Mouse (Mus musculus) forebrain, embryonic 15.5 days (tissue): Measurements from ENCODE around the gene Fibp. TPM values are rescaled to one million over a fixed set of nuclear protein-coding genes. Genes with fewer than 3 reads are reported as not detected.

ENCODE experiments used
- ATAC-seq: fragments of 200-750 bp; cut with Nextera tagmentation; replicated peaks from 2 replicates; pipeline ENCODE4 v1.8.0; 2017; ENCODE audit warnings: mild to moderate bottlenecking, moderate TSS enrichment, moderate library complexity
- H3K27ac ChIP-seq: fragments of 300-500 bp; sonication (generic); replicated peaks from 2 replicates; pipeline ENCODE4 v1.5.1; 2015; ENCODE audit warnings: mild to moderate bottlenecking, inconsistent platforms
- H3K27me3 ChIP-seq: fragments of 300-500 bp; sonication (generic); 2 replicates; pipeline ENCODE4 v1.6.1; 2015; ENCODE audit warnings: inconsistent platforms
- H3K36me3 ChIP-seq: fragments of 300-500 bp; sonication (generic); 2 replicates; pipeline ENCODE4 v1.6.1; 2015; ENCODE audit warnings: mild to moderate bottlenecking, inconsistent platforms
- H3K4me1 ChIP-seq: fragments of 300-500 bp; sonication (generic); 2 replicates; pipeline ENCODE4 v1.6.1; 2015; ENCODE audit warnings: inconsistent platforms
- H3K4me2 ChIP-seq: fragments of 300-500 bp; sonication (generic); replicated peaks from 2 replicates; pipeline ENCODE4 v1.6.1; 2015; ENCODE audit warnings: mild to moderate bottlenecking, inconsistent platforms
- H3K4me3 ChIP-seq: fragments of 300-500 bp; sonication (generic); 2 replicates; pipeline ENCODE4 v1.5.1; 2015; ENCODE audit warnings: mild to moderate bottlenecking, inconsistent platforms
- H3K9ac ChIP-seq: fragments of 300-500 bp; sonication (generic); replicated peaks from 2 replicates; pipeline ENCODE4 v1.6.1; 2015; ENCODE audit warnings: mild to moderate bottlenecking, inconsistent platforms
- H3K9me3 ChIP-seq: fragments of 300-500 bp; sonication (generic); 2 replicates; pipeline ENCODE4 v1.6.1; 2016; ENCODE audit warnings: inconsistent platforms
- WGBS: fragments of 180-500 bp; shearing (Covaris S2); methylation state at CpG from one replicate; pipeline ENCODE4 v1.1.7; 2015; ENCODE audit warnings: mixed read lengths; 5-methylcytosine and 5-hydroxymethylcytosine counted together
- polyA plus RNA-seq: library from polyadenylated mRNA; unstranded; fragments of >200 nt; fragmentation: Nextera tagmentation; extraction: Ambion mirVana; gene quantifications from 2 replicates; pipeline ENCODE4 v1.2.1, GENCODE M21; 2015

Fibp gene
- polyA plus RNA-seq, 1 experiment from 2014 or later, result 184 TPM

DNA sequence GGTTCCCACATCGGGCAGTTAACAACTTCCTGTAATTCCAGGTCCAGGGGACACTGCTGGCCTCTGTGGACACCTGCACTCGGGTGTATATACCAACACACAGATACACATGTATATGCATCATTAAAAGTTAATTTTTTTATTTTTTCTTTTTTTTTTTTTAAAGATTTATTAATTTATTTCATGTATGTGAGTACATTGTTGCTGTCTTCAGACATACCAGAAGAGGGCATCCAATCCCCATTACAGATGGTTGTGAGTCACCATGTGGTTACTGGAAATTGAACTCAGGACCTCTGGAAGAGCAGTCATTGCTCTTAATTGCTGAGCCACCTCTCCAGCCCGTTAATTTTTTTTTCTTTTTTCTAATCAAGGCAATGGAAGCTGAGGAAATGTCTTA lies 12.4 kb downstream of the Fibp start:
- peaks cover 26% of the 10 kb centered on the region for H3K4me1 ChIP-seq
- no peaks in the 10 kb centered on the region for H3K9me3 ChIP-seq
- peaks cover under 1% of the 10 kb centered on the region; the same call in 1 of the 2 replicates for H3K36me3 ChIP-seq
- H3K9ac ChIP-seq, result no peak overlapping the region
- ATAC-seq, result no peak
- no peak overlapping the region for H3K4me2 ChIP-seq
- no peaks in the 10 kb centered on the region for H3K27me3 ChIP-seq
- no peak overlapping the region for H3K4me3 ChIP-seq
- 82% methylated on average over 3 of the region's 3 CpGs for WGBS
- H3K27ac ChIP-seq, result no peak overlapping the region

DNA sequence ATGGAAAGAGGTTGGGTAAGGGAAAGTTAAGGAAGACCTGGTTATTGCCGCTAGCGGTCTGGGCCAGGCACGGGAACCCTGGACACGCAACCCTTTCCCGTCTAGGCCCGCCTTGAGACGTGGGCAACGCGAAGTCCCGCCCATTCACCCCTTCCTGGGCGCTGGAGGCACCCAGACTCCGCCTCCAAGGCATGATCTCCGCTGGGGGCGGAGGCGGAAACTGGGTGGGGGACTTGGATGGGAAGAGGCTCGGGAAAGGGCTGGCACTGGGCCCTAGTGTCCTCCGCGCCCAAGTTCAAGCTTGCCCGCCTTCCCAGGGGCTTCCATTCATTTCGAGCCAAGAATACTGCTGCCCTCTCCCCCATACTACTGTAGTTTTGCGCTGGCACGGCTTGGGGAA lies 13.3 kb downstream of the Fibp start, which contains the start of gene Efemp2:
Efemp2 (plus strand) TSS at position 235 of the 400 bp plus-strand sequence.
- H3K4me1 ChIP-seq, result peaks cover 26% of the 10 kb centered on the region
- no peaks in the 10 kb centered on the region for H3K9me3 ChIP-seq
- peak within 1 kb of the TSS; percentile 94 for H3K4me2 ChIP-seq
- peak within 1 kb of the TSS; percentile 54 for H3K27ac ChIP-seq
- H3K27me3 ChIP-seq, result no peaks in the 10 kb centered on the region
- peak within 1 kb of the TSS; percentile 63 for H3K4me3 ChIP-seq
- WGBS, result 1% methylated on average over 22 of the region's 22 CpGs
- no peaks in the 10 kb centered on the region for H3K36me3 ChIP-seq
- peak; percentile 49; the same call in 1 of the 2 replicates for ATAC-seq
- peak within 1 kb of the TSS; percentile 67 for H3K9ac ChIP-seq

DNA sequence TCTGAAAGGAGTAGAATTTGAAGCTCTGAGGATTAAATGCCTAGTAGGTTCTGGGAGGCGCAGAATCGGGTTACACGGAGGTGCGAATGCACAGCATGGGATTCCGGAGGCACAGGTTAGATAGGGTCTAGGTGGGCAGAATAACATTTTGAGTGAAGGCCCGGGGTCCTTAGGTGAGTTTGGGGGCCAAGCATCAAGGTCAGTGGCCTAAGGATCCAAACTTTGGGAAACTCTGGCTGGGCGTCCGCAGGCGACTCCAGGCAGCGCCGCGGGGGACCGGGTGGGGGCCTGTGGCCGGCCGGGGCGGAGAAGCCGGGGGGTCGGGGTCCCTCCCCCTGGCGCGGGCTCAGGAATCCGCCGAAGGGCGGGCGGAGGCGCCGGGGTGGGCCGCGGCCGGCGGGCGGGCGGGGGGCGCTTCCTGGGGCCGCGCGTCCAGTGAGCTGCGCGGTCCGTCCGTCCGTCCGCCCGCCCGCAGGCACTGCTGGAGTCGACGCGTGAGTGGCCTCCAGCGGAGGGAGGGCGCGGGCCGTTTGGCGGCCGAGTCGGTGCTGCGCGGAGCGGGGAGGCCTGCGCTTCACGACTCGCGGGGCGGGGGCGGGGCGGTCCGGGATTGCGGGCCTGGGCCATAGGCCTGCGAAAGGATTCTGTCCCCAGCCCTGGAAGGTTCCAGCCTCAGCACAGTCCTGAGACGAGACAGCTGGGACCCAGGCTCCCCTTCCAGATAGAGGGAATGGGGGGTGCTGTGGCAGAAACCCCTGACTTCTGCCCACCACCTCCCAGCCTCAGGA lies 14.1 kb downstream of the Fibp start:
- peak; percentile 80 for ATAC-seq
- WGBS, result under 1% methylated on average over 67 of the region's 68 CpGs
- Histone ChIP-seq H3K9ac (peak overlapping the region; percentile 67), H3K4me3 (peak overlapping the region; percentile 63), H3K36me3 (no peaks in the 10 kb centered on the region), H3K27me3 (no peaks in the 10 kb centered on the region), H3K27ac (peak overlapping the region; percentile 54), H3K4me1 (peaks cover 26% of the 10 kb centered on the region), H3K9me3 (no peaks in the 10 kb centered on the region), H3K4me2 (peak overlapping the region; percentile 94)

DNA sequence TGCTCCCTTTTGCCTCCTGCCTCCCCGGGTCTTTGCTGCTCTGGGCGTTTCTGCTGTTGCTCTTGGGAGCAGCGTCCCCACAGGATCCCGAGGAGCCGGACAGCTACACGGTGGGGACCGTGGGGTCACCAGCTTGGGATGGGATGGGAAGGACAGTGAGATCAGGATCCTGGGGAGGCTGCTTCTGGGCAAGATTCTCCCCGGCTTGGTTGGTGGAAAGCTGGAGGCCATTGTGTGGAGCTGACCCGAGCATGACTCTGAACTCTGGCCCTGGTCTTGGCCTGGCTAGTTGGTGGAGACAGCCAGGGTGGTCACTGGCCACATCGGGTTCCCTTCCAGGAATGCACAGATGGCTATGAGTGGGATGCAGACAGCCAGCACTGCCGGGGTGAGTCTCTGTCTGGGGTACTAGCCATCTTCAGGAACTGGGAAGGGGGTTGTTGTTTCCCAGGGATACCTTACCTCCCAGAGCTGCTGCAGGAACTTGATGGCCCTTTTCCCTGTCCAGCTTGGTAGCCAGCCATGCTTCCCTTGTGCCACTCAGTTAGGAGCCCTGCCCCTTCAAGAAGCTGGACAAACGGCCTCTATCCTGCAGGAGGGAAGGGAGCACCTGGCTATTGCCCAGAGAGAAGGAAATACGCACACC lies 14.8 kb downstream of the Fibp start:
- Histone ChIP-seq H3K4me3 (peak overlapping the region; percentile 63), H3K27me3 (no peaks in the 10 kb centered on the region), H3K9ac (peak overlapping the region; percentile 67), H3K9me3 (no peaks in the 10 kb centered on the region), H3K36me3 (no peaks in the 10 kb centered on the region), H3K27ac (peak overlapping the region; percentile 54), H3K4me2 (peak overlapping the region; percentile 94), H3K4me1 (peaks cover 26% of the 10 kb centered on the region)
- peak; percentile 45 for ATAC-seq
- 25% methylated on average over 13 of the region's 13 CpGs for WGBS

DNA sequence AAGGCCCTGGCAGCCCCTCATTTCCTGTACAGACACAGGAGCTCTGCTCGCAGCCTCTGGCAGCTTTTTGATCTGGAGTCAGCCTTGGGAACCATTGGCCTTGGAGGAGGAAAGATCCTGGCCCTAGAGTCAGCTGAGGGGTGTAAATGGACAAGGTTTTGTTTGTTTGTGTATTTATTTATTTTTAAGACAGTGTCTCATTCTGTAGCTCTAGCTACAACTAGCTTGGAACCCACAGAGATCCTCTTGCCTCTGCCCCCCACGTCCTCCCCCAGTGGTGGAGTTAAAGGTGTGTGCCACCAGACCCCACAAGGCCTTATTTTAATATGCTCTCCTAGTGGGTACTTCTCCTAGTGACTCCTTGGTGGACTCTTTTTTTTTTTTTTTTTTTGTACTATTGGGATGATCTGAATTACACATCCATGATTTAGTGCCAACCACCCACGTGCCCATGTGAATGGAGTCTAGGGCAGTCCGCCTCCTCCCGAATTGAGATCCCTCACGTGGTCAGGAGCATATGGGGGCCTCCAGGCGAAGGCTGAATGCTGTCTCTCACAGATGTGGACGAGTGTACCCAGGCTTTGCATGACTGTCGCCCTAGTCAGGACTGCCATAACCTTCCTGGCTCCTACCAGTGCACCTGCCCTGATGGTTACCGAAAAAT lies 16.7 kb downstream of the Fibp start:
- H3K27ac ChIP-seq, result no peak overlapping the region
- 85% methylated on average over 10 of the region's 10 CpGs for WGBS
- no peak overlapping the region for H3K9ac ChIP-seq
- H3K4me2 ChIP-seq, result no peak overlapping the region
- no peaks in the 10 kb centered on the region for H3K27me3 ChIP-seq
- no peak overlapping the region for H3K4me3 ChIP-seq
- peaks cover 26% of the 10 kb centered on the region for H3K4me1 ChIP-seq
- ATAC-seq, result no peak
- H3K9me3 ChIP-seq, result no peaks in the 10 kb centered on the region
- peaks cover 4% of the 10 kb centered on the region; the same call in 1 of the 2 replicates for H3K36me3 ChIP-seq

DNA sequence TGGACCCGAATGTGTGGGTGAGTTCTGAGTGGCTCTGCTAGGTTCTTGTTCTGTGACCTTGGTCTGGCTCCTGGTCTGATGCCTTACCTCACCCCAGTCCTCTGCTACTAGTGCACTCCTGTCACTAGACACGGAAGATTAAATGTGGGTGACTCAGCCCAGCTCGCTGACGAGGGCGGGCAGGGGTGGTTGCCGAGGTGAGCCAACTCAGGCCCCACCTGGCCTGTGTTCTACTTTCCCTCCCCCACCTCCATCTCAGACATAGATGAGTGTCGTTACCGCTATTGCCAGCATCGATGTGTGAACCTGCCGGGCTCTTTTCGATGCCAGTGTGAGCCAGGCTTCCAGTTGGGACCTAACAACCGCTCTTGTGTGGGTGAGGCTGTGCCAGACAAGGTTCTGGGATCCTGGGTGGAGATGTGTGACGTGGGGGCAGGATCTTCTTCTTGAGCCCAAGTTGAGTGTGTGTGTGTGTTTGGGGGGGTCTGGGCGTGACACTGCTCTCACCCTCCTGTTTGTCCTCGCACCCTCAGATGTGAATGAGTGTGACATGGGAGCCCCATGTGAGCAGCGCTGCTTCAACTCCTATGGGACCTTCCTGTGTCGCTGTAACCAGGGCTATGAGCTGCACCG lies 17.4 kb downstream of the Fibp start:
- Histone ChIP-seq H3K9ac (no peak overlapping the region), H3K27me3 (no peaks in the 10 kb centered on the region), H3K4me2 (no peak overlapping the region), H3K4me3 (no peak overlapping the region), H3K36me3 (peaks cover 11% of the 10 kb centered on the region), H3K4me1 (peaks cover 26% of the 10 kb centered on the region), H3K27ac (no peak overlapping the region), H3K9me3 (no peaks in the 10 kb centered on the region)
- WGBS, result 89% methylated on average over 18 of the region's 18 CpGs
- ATAC-seq, result no peak

DNA sequence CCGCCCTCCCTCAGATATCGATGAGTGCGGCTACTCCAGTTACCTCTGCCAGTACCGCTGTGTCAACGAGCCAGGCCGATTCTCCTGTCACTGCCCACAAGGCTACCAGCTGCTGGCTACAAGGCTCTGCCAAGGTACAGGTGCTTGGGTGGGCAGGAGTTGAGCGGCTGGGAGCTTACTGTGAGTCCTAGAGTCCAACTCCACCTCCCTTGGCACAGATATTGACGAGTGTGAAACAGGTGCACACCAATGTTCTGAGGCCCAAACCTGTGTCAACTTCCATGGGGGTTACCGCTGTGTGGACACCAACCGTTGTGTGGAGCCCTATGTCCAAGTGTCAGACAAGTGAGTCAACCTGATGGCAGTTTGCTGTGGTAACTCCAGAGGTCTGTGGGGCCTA lies 19.6 kb downstream of the Fibp start:
- H3K4me1 ChIP-seq, result peaks cover 10% of the 10 kb centered on the region
- peaks cover 32% of the 10 kb centered on the region for H3K36me3 ChIP-seq
- WGBS, result 90% methylated on average over 10 of the region's 10 CpGs
- H3K4me3 ChIP-seq, result no peak overlapping the region
- no peaks in the 10 kb centered on the region for H3K27me3 ChIP-seq
- no peak overlapping the region for H3K27ac ChIP-seq
- no peaks in the 10 kb centered on the region for H3K9me3 ChIP-seq
- no peak overlapping the region for H3K4me2 ChIP-seq
- no peak overlapping the region for H3K9ac ChIP-seq
- ATAC-seq, result no peak

DNA sequence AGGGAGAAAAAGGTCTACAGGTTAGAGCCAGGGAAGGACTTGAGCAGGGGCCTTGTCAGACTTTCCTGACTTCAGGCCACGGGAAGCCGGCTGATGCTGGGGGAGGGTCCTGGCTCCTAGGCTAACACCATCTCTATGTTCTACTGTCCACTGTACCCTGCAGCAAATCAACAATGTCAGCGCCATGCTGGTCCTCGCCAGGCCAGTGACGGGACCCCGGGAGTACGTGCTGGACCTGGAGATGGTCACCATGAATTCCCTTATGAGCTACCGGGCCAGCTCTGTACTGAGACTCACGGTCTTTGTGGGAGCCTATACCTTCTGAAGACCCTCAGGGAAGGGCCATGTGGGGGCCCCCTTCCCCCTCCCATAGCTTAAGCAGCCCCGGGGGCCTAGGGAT lies 21.0 kb downstream of the Fibp start:
- WGBS, result 93% methylated on average over 10 of the region's 10 CpGs
- Histone ChIP-seq H3K9ac (no peak overlapping the region), H3K4me1 (no peaks in the 10 kb centered on the region), H3K4me2 (no peak overlapping the region), H3K36me3 (peaks cover 37% of the 10 kb centered on the region), H3K27me3 (no peaks in the 10 kb centered on the region), H3K4me3 (no peak overlapping the region), H3K9me3 (no peaks in the 10 kb centered on the region), H3K27ac (no peak overlapping the region)
- no peak for ATAC-seq

DNA sequence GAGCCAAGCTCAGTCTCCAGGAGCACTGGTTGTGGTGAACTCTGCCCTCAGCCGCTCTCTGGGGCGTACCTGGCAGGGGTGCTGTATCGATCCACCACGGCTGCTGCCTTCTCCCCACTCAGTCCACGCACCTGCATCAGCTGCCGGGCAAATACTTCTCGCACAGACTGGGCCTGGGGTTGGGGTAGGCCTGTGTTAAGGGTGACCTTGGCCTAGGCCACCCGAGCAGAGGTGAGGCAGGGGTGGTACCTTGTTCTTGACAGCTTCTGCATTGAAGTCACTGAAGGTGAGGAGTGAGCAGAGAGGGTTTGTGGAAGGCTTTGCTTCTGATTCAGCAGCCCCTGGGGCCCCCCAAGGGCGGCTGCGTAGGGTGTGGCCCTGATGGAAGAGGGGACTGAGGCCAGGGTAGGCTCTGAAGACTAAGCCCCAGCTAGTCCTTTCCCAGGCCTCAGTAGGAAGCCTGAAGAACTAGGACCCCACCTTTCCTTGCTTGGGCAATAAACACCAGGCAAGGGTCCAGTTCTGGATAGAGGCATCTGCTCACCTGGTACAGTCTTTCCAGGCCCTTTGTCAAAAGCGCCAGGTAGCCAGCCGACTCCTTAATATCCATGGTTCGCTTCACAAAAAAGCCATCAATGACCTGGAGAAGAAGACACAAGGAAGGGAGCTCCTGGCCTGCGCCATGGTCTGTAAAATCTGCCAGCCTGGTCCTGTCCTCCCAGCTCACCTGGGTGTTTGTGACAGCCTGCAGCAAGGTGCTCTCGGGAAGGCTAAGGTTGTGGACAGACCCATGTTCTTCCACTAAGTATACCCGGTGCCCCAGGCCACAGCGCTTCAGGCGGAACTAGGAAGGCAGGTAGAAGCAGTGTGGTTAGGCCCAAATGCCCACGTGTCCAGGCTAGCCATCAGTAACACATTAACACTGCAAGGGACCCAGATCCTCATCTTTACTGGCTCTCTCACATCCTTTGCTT lies 23.3 kb downstream of the Fibp start:
- Histone ChIP-seq H3K9ac (no peak overlapping the region), H3K27ac (no peak overlapping the region), H3K4me3 (no peak overlapping the region), H3K36me3 (peaks cover 37% of the 10 kb centered on the region), H3K4me2 (no peak overlapping the region), H3K27me3 (no peaks in the 10 kb centered on the region), H3K9me3 (no peaks in the 10 kb centered on the region), H3K4me1 (peaks cover 17% of the 10 kb centered on the region)
- ATAC-seq, result no peak
- WGBS, result 95% methylated on average over 19 of the region's 19 CpGs

DNA sequence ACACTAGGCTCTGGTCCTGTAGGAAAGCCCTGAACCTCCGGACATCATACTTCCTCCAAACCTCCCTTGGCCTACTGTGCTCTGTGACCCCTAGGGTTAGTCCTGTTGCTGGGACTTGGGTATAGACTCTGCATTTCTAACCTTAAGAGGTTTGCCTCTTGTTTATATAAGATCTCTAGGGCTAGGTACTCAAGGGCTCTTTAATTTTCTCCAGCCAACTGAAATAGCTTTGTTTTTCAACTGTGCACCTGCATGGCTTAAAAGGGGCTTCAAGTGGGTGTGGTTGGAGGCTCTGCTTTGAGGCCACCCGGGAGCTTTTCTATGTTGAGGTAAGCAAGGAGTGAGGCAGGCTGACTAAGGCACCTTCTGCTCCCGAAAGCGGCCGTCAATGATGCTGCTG lies 24.1 kb downstream of the Fibp start:
- Histone ChIP-seq H3K27ac (no peak overlapping the region), H3K9me3 (no peaks in the 10 kb centered on the region), H3K9ac (no peak overlapping the region), H3K4me2 (no peak overlapping the region), H3K4me3 (no peak overlapping the region), H3K27me3 (no peaks in the 10 kb centered on the region), H3K4me1 (peaks cover 25% of the 10 kb centered on the region), H3K36me3 (peaks cover 37% of the 10 kb centered on the region)
- no peak for ATAC-seq
- 95% methylated on average over 5 of the region's 5 CpGs for WGBS

DNA sequence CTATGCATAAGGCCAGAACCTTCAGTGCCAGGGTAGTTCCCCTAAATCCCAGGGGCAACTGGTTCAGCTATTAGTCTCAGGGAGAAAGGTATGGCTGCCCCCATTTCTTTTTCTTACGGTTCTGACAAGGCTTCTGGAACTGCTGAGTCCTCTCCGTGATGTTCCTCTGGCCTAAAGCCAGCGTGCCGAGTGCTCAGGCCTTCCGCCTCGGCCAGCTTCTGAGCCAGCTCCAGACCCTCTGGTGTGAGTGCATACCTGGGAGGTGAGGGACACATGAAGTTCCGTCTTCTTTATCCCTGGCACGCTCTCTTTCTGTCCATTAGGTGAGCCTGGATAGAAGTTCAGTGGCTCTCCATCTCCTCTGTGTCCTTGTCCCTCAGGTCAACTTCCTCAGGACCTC lies 25.0 kb downstream of the Fibp start:
- Histone ChIP-seq H3K27me3 (no peaks in the 10 kb centered on the region), H3K4me2 (no peak overlapping the region), H3K9me3 (no peaks in the 10 kb centered on the region), H3K4me3 (no peak overlapping the region), H3K9ac (no peak overlapping the region), H3K36me3 (peaks cover 37% of the 10 kb centered on the region), H3K27ac (no peak overlapping the region), H3K4me1 (peaks cover 31% of the 10 kb centered on the region)
- WGBS, result 91% methylated on average over 8 of the region's 8 CpGs
- no peak for ATAC-seq
